Mouse (Mus musculus): ENCODE data around the gene Trim25. TPM values are rescaled to one million over a fixed set of nuclear protein-coding genes. Genes with fewer than 3 reads are reported as not detected.

The Trim25 gene
- total and polyA plus RNA-seq, 3 experiments = 22.2 to 43.0 TPM; not detected in 1

DNA sequence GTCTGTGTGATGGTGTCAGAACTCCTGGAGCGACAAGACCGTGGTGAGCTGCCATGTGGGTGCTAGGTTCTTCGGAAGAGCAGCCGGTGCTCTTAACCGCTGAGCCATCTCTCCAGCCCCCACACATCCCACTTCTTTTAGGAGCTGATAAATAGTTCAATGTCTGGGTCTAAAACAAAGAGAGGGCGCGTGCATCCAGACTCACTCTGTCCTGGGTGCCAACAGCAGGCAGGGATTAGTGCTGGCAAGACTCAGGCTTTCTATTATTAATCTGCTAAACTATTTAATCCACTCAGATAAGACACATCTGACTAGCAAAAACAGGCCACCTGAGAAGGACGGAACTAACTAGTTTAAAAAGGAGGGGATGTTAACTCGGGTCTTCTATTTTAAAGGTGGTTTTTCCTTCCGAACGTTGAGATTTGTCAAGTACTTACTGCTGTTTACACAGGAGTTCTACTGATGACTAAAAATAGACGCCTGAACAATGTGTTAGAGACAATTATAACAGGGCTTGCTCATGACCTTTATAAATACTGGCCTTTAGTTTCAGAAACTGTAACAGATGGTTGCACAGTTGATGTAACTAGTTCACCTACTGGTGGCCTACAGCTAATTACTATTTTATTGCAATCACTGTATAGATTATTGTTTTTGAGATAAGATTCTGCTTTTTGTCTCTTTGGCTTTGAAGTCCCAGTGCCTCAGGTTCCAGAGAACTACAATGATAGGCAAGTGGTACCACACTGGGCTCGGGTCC, 56.9 kb downstream of the Trim25 start:
- Histone ChIP-seq H3K36me3 (ENCODE audit: control insufficient read depth in 1 of 2, insufficient read depth in 2 of 2, low read length in 2 of 2) (peaks cover 8 to 15% of the 10 kb centered on the region in 2 experiments), H3K4me3 (ENCODE audit: control insufficient read depth in 1 of 2, insufficient read depth in 1 of 2, low read depth in 2 of 2, low read length in 2 of 2) (no peak overlapping the region), H3K4me1 (ENCODE audit: control insufficient read depth in 1 of 2, insufficient read depth in 2 of 2, low read length in 2 of 2) (peaks cover 5% of the 10 kb centered on the region in 2 experiments; a peak in 3 of 4 replicates), H3K9ac (ENCODE audit: control insufficient read depth, low read depth, low read length, poor library complexity, severe bottlenecking) (no peak overlapping the region), H3K27ac (ENCODE audit: control insufficient read depth, low read depth, low read length) (no peak overlapping the region), H3K79me2 (ENCODE audit: control insufficient read depth, insufficient read depth, low read length, poor library complexity) (peaks cover 22% of the 10 kb centered on the region), H3K9me3 (replicated peaks; ENCODE audit: insufficient read depth, low read length) (no peaks in the 10 kb centered on the region), H3K27me3 (ENCODE audit: control insufficient read depth in 1 of 2, insufficient read depth in 2 of 2, low read length in 2 of 2) (no peaks in the 10 kb centered on the region)
- TF ChIP-seq ZNF384 (IDR thresholded peaks at IDR 0.05; ENCODE audit: low read depth, low read length) (no peak), MXI1 (IDR thresholded peaks at IDR 0.05; ENCODE audit: low read depth, low read length) (no peak), UBTF (IDR thresholded peaks at IDR 0.05; ENCODE audit: borderline replicate concordance, insufficient read depth, low read depth, low read length) (no peak), ZC3H11A (IDR thresholded peaks at IDR 0.05; ENCODE audit: low read depth, low read length) (no peak), RAD21 (IDR thresholded peaks at IDR 0.05; ENCODE audit: low read depth, low read length) (no peak), NELFE (IDR thresholded peaks at IDR 0.05; ENCODE audit: low read depth, low read length) (no peak), RCOR1 (IDR thresholded peaks at IDR 0.05; ENCODE audit: low read depth, low read length) (no peak), POLR2AphosphoS2 (IDR thresholded peaks at IDR 0.05; ENCODE audit: low read length) (no peak), TBP (IDR thresholded peaks at IDR 0.05; ENCODE audit: low read depth, low read length) (no peak), EP300 (IDR thresholded peaks at IDR 0.05; ENCODE audit: low read depth in 1 of 2, low read length in 2 of 2) (no peak), GABPA (IDR thresholded peaks at IDR 0.05; ENCODE audit: low read depth, low read length) (no peak), KAT2A (conservative IDR thresholded peaks at IDR 0.05; ENCODE audit: low read depth, low read length) (no peak), NRF1 (IDR thresholded peaks at IDR 0.05; ENCODE audit: insufficient read depth, low read depth, low read length, poor library complexity, severe bottlenecking) (no peak), MAX (IDR thresholded peaks at IDR 0.05; ENCODE audit: low read length) (no peak), E2F4 (IDR thresholded peaks at IDR 0.05; ENCODE audit: borderline replicate concordance, low read depth, low read length) (no peak), MYB (IDR thresholded peaks at IDR 0.05; ENCODE audit: low read depth, low read length) (no peak), HCFC1 (IDR thresholded peaks at IDR 0.05; ENCODE audit: low read depth, low read length) (no peak), USF2 (IDR thresholded peaks at IDR 0.05; ENCODE audit: borderline replicate concordance in 1 of 2, insufficient read depth in 1 of 2, low read depth in 1 of 2, low read length in 2 of 2) (no peak), MYC (IDR thresholded peaks at IDR 0.05; ENCODE audit: low read depth, low read length) (no peak), JUND (IDR thresholded peaks at IDR 0.05; ENCODE audit: low read depth, low read length) (no peak)
- no peak for DNase-seq (ENCODE audit: low read depth, low spot score)
